Mouse (Mus musculus): ENCODE results near the gene Megf8.
A peak's percentile ranks its signal among the peaks of the same experiment; 100 is the strongest.

The Megf8 gene

GRCm38 (mm10) chr7:25316532-25317445, at the start of gene Megf8:
Gene Megf8, plus strand, starts transcription at chr7:25317164.
- peak; percentile 93 for DNase-seq (ENCODE audit: low spot score in 2 of 2)

GRCm38 (mm10) chr7:25267301-25267750, 49.6 kb upstream of the Megf8 start, which contains the start of gene Cic:
Gene Cic, plus strand, starts transcription at chr7:25267704.
- peak; percentile 99 to 100 for DNase-seq (ENCODE audit: low spot score in 2 of 2)

GRCm38 (mm10) chr7:25267751-25268463, 49.1 kb upstream of the Megf8 start:
- peak; percentile 99 to 100 for DNase-seq (ENCODE audit: low spot score in 2 of 2)

GRCm38 (mm10) chr7:25268588-25268987, 48.4 kb upstream of the Megf8 start:
- no peak for DNase-seq (ENCODE audit: low spot score in 2 of 2)

- no peak for DNase-seq (ENCODE audit: low spot score in 2 of 2)
These were observed 47.9 kb upstream of the Megf8 start for GRCm38 (mm10) chr7:25269029-25269428.

- no peak for DNase-seq (ENCODE audit: low spot score in 2 of 2)
These were observed 47.3 kb upstream of the Megf8 start for GRCm38 (mm10) chr7:25269545-25270271.

DNA sequence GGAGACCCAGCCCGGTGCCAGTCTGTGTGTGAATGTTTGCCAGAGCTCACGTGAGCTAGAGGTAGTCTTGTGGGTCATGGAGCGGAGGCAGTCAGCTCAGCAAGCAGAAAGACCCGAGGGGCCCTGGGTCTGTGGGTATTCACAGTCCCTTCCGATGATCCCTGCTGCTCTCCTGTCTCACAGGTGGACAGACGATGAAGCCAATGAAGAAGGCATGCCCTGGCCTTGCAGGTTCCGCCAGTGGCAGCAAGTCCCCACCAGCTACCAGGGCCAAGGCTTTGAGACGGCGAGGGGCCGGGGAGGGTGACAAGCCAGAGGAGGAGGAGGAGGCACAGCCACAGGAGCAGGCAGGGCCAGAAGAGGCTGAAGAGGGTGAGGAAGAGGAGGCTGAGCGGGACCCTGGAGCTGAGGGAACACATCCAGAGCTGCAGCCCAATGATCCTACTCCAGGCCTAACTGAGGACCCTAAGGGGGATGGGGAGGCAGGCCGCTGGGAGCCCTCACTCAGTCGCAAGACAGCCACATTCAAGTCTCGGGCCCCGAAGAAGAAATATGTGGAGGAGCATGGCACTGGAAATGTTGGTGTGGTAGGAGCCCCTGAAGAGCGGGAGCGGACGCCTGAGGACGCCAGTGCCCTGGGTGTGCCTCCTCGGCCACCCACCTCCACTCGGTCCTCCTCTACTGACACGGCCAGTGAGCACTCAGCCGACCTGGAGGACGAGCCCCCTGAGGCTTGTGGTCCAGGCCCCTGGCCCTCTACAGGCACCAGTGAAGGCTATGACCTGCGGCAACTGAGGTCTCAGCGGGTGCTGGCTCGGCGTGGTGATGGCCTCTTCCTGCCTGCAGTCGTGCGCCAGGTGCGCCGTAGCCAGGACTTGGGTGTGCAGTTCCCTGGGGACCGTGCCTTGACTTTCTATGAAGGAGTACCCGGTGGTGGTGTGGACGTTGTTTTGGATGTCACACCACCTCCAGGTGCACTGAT, 46.0 kb upstream of the Megf8 start:
- no peak for DNase-seq (ENCODE audit: low spot score in 2 of 2)

- no peak for DNase-seq (ENCODE audit: low spot score in 2 of 2)
These were observed 45.1 kb upstream of the Megf8 start for GRCm38 (mm10) chr7:25271651-25272444.

GRCm38 (mm10) chr7:25272445-25273258, 44.3 kb upstream of the Megf8 start:
- no peak for DNase-seq (ENCODE audit: low spot score in 2 of 2)

- no peak for DNase-seq (ENCODE audit: low spot score in 2 of 2)
These were observed 43.4 kb upstream of the Megf8 start for GRCm38 (mm10) chr7:25273259-25274241.

GRCm38 (mm10) chr7:25274571-25274970, 42.4 kb upstream of the Megf8 start:
- no peak for DNase-seq (ENCODE audit: low spot score in 2 of 2)

GRCm38 (mm10) chr7:25274996-25275395, 42.0 kb upstream of the Megf8 start:
- no peak for DNase-seq (ENCODE audit: low spot score in 2 of 2)

DNA sequence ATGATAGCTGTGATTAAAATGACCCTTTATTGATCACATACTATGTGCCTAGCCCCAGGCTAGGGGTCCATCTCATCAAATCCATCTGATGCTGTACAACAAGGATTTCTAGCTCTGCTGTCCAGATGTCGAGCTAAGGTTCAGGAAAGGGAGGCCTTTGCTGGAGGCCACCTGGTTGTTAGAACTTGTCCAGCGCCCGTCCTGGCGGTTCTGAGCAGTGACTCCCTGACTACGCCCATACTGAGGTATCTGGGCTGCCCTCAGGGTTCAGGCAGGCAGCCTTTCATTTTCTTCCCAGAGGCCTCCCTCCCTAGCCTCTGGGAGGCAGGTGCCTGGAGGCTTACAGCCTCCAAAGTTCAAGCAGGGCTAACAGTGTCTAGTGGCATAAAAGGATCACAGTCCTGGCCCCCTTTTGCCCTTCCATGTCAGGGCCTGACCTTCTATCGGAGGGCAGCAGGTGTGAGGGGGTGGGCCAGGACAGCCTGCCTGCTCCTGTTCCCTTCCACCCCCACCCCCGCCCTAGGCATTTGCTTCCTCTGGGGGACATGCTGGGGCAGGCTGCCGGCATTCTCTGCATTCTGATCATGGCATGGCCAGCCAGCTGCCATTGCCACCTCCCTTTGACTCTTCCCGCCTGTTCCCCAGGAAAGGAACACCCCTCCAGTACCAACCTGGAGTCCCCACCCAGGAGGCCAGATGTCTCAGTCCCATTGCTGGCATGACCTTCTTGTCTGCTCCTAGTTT, 41.2 kb upstream of the Megf8 start:
- DNase-seq (ENCODE audit: low spot score in 2 of 2) = no peak

DNA sequence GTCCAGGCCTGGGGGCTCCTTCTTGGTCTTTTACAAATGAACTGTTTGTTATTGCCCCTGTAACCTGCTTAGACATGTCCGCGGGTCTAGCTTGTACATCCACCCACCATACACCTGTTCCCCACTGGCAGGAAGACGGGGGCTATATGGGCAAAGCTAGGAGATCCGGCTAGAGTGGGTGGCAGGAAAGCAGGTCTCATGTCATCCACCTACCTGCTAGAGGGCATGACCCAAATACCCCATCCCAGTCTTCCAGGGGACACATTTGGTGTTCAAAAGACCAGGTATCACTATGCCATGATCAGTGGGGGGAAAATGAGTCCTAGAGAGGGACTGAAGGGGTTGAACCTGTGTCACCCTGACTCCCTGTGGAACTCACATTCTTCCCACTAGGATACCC, 39.6 kb upstream of the Megf8 start:
- no peak for DNase-seq (ENCODE audit: low spot score in 2 of 2)

DNA sequence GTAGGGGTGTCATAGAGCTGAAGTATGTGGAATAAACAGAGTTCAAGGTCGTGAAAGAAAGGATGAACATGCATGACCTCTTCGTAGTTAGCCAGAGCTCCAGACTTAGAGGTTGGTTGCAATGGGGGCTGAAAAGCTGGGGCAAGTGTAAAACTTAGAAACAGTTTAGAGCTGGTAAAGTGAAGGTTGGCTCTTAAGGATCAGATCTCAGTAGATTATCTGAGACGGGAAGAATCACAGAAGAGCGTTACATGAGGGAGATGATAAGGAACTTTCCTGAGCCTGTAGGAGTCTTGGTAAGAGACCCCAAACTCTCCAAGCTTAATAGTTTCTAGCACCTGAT, 39.0 kb upstream of the Megf8 start:
- DNase-seq (ENCODE audit: low spot score in 2 of 2) = no peak

DNA sequence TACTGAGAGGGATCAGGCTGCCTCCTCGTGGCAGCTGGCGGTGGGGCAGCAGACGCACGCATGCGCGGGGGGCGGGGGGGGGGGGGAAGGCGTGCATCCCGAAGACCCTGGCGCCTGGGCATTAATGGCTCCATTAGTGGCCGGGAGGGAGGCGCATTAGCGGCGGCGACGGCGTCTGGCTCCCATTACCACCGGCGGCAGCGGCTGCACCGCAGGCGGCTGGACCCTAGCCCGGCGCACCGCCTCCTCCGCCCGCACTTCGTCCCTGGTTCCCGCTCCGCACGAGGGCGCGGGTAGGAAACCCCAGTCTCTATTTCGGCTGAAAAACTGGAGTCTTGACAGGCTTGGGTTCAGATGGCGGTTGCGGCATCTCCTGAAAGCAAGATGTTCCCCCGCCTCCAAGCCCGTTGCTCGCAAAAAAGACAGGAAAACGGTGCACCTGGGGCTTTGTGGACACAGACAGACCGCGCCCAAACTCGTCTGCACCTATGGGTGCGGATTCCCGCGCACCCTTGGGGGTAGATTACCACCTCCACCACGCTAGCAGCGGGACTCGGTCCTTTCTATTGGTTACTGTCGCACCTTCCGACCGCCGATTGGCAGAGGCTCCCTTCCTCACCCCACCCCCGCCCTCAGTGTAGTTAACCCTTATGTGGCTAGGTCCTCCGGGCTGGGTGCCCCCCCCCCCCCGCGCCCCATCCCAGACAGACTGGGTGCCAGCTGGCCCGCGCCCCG, 38.5 kb upstream of the Megf8 start:
- DNase-seq (ENCODE audit: low spot score in 2 of 2) = peak; percentile 84 to 86

Data from frontal cortex, postnatal 10 days (tissue).